In the genomic region with DNA sequence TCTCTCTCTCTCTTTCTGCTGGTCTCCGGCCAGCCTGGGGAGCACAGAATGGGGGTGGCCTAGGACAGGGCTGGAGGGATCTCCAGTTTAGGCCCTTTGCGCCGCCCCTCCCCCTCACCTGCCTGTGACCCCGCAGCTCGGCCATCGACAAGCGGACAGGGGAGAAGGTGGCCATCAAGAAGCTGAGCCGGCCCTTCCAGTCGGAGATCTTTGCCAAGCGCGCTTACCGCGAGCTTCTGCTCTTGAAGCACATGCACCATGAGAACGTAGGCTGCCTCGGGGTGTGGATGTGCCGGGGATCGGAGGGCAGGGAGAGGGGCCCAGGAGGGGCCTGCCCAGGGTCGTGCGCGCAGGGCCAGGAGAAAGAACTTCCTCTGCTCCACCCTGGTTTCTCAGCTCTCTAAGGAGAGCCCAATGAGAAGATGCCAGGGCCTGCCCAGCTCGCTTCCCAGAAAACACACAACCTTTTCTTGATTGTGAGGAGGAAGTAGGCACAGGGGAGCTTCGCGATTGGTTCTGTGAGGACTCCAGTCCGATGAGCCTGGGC, we compare ENCODE assay signal across 7 mouse cellular contexts. TPM values are rescaled to one million over a fixed set of nuclear protein-coding genes. Genes with fewer than 3 reads are reported as not detected.
A peak's percentile ranks its signal among the peaks of the same experiment; 100 is the strongest.
DNase-seq lines count a peak whose midpoint lies in the region; ATAC-seq and TF ChIP-seq lines count a peak whose summit lies in the region.

No protein-coding gene starts in this region.

- H3K27ac ChIP-seq in testis, adult 2 months (ENCODE audit: control insufficient read depth, insufficient read depth, low read depth, low read length), result no peak overlapping the region
- H3K27ac ChIP-seq in embryonic facial prominence, embryonic 10.5 days (replicated peaks), result peak overlapping the region; percentile 66; the same call in 1 of the 2 replicates
- H3K27ac ChIP-seq in hindbrain, embryonic 14.5 days, result no peak overlapping the region
- no peak overlapping the region; the same call in 1 of the 2 replicates for H3K27ac ChIP-seq in liver, embryonic 15.5 days (replicated peaks)

- DNase-seq in testis, postnatal 14 days (ENCODE audit: low spot score), result no peak
- DNase-seq in embryonic facial prominence, embryonic 10.5 days (ENCODE audit: low spot score), result no peak
- DNase-seq in hindbrain, embryonic 14.5 days (ENCODE audit: low spot score), result no peak
- no peak for DNase-seq in spleen, postnatal 36 days (ENCODE audit: low spot score in 2 of 2)

- 5% methylated on average over 24 of the region's 24 CpGs for WGBS in embryonic facial prominence, embryonic 10.5 days
- 5% methylated on average over 24 of the region's 24 CpGs for WGBS in hindbrain, embryonic 14.5 days
- 2% methylated on average over 24 of the region's 24 CpGs for WGBS in liver, embryonic 15.5 days (ENCODE audit: insufficient replicate concordance)

- H3K27me3 ChIP-seq in testis, adult 2 months (ENCODE audit: control insufficient read depth, insufficient read depth, low read length), result no peaks in the 10 kb centered on the region
- peaks cover 54% of the 10 kb centered on the region for H3K27me3 ChIP-seq in embryonic facial prominence, embryonic 10.5 days (replicated peaks; ENCODE audit: low read depth, poor library complexity, severe bottlenecking)
- peaks cover 34% of the 10 kb centered on the region for H3K27me3 ChIP-seq in hindbrain, embryonic 14.5 days (ENCODE audit: control insufficient read depth, insufficient read depth, low read length)
- peaks cover 64% of the 10 kb centered on the region for H3K27me3 ChIP-seq in liver, embryonic 15.5 days

- no peak for TF ChIP-seq CTCF in testis, adult 2 months (IDR thresholded peaks at IDR 0.05; ENCODE audit: control insufficient read depth, insufficient read depth, insufficient replicate concordance, low read depth, low read length)

- no peak for ATAC-seq in hindbrain, embryonic 14.5 days (ENCODE audit: low FRiP score)
- ATAC-seq in liver, embryonic 15.5 days (ENCODE audit: insufficient read depth), result no peak
- peak; percentile 9; the same call in 1 of the 2 replicates for ATAC-seq in neutrophil, adult 5-6 weeks (ENCODE audit: extremely low read depth, insufficient number of reproducible peaks, low FRiP score, poor library complexity, severe bottlenecking)

- no peaks in the 10 kb centered on the region for H3K36me3 ChIP-seq in testis, adult 2 months (ENCODE audit: control insufficient read depth, insufficient read depth, low read length)
- H3K36me3 ChIP-seq in embryonic facial prominence, embryonic 10.5 days (replicated peaks), result no peaks in the 10 kb centered on the region
- H3K36me3 ChIP-seq in hindbrain, embryonic 14.5 days (replicated peaks; ENCODE audit: control insufficient read depth, insufficient read depth), result no peaks in the 10 kb centered on the region
- no peaks in the 10 kb centered on the region for H3K36me3 ChIP-seq in liver, embryonic 15.5 days (replicated peaks)

- H3K9me3 ChIP-seq in embryonic facial prominence, embryonic 10.5 days, result no peaks in the 10 kb centered on the region
- H3K9me3 ChIP-seq in hindbrain, embryonic 14.5 days (ENCODE audit: control insufficient read depth, low read length), result no peaks in the 10 kb centered on the region
- no peaks in the 10 kb centered on the region for H3K9me3 ChIP-seq in liver, embryonic 15.5 days (replicated peaks)

- TF ChIP-seq POLR2A in testis, adult 2 months (IDR thresholded peaks at IDR 0.05; ENCODE audit: control insufficient read depth, low read depth, low read length), result no peak

- peaks cover 13% of the 10 kb centered on the region for H3K4me1 ChIP-seq in testis, adult 2 months (ENCODE audit: control insufficient read depth, insufficient read depth, low read length)
- peaks cover 23% of the 10 kb centered on the region for H3K4me1 ChIP-seq in embryonic facial prominence, embryonic 10.5 days
- H3K4me1 ChIP-seq in hindbrain, embryonic 14.5 days (replicated peaks; ENCODE audit: control insufficient read depth, insufficient read depth, low read length), result no peaks in the 10 kb centered on the region; the same call in 1 of the 2 replicates
- peaks cover 18% of the 10 kb centered on the region for H3K4me1 ChIP-seq in liver, embryonic 15.5 days (replicated peaks)

- peak overlapping the region; percentile 52 for H3K4me3 ChIP-seq in testis, adult 2 months (ENCODE audit: control insufficient read depth, low read depth, low read length)
- H3K4me3 ChIP-seq in embryonic facial prominence, embryonic 10.5 days, result peak overlapping the region; percentile 61
- H3K4me3 ChIP-seq in hindbrain, embryonic 14.5 days (replicated peaks; ENCODE audit: low read length), result peak overlapping the region; percentile 32
- peak overlapping the region; percentile 54 for H3K4me3 ChIP-seq in liver, embryonic 15.5 days (replicated peaks)

- peak overlapping the region; percentile 60 for H3K4me2 ChIP-seq in hindbrain, embryonic 14.5 days (replicated peaks)
- H3K4me2 ChIP-seq in liver, embryonic 15.5 days, result peak overlapping the region; percentile 69

- no peak overlapping the region for H3K9ac ChIP-seq in hindbrain, embryonic 14.5 days
- H3K9ac ChIP-seq in liver, embryonic 15.5 days, result no peak overlapping the region

RNA-seq across cellular contexts. Expression of a gene that starts 0.9 kb away (rescaled TPM):
- polyA plus RNA-seq in testis, adult 2 months (2012; rRNA removed), result 2.1 and 2.8 TPM in 2 replicates
- 16.5 and 19.4 TPM in 2 replicates for polyA plus RNA-seq in embryonic facial prominence, embryonic 10.5 days (2016; fragmentation: Nextera tagmentation; extraction: Ambion mirVana)
- 0.56 and 1.6 TPM in 2 replicates for polyA plus RNA-seq in hindbrain, embryonic 14.5 days (2014; fragmentation: Nextera tagmentation; extraction: Ambion mirVana)
- 7.3 and 8.9 TPM in 2 replicates for polyA plus RNA-seq in liver, embryonic 15.5 days (2015; fragmentation: Nextera tagmentation; extraction: Ambion mirVana)
- total RNA-seq in neutrophil, adult 5-6 weeks (2017), result 21.1 and 22.0 TPM in 2 replicates

RNA-seq across cellular contexts. Expression of a gene that starts 30.9 kb away (rescaled TPM):
- polyA plus RNA-seq in testis, adult 2 months (2012; rRNA removed), result 134 and 137 TPM in 2 replicates
- 9.1 and 12.1 TPM in 2 replicates for polyA plus RNA-seq in embryonic facial prominence, embryonic 10.5 days (2016; fragmentation: Nextera tagmentation; extraction: Ambion mirVana)
- polyA plus RNA-seq in hindbrain, embryonic 14.5 days (2014; fragmentation: Nextera tagmentation; extraction: Ambion mirVana), result 8.0 and 8.9 TPM in 2 replicates
- 74.7 and 78.4 TPM in 2 replicates for polyA plus RNA-seq in liver, embryonic 15.5 days (2015; fragmentation: Nextera tagmentation; extraction: Ambion mirVana)
- 14.2 and 20.8 TPM in 2 replicates for total RNA-seq in neutrophil, adult 5-6 weeks (2017)

RNA-seq across cellular contexts. Expression of a gene that starts 44.1 kb away (rescaled TPM):
- not detected in 2 replicates for polyA plus RNA-seq in testis, adult 2 months (2012; rRNA removed)
- polyA plus RNA-seq in embryonic facial prominence, embryonic 10.5 days (2016; fragmentation: Nextera tagmentation; extraction: Ambion mirVana), result 3.3 and 3.6 TPM in 2 replicates
- 0.98 and 2.0 TPM in 2 replicates for polyA plus RNA-seq in hindbrain, embryonic 14.5 days (2014; fragmentation: Nextera tagmentation; extraction: Ambion mirVana)
- 1.0 and 1.1 TPM in 2 replicates for polyA plus RNA-seq in liver, embryonic 15.5 days (2015; fragmentation: Nextera tagmentation; extraction: Ambion mirVana)
- 18.3 and 18.7 TPM in 2 replicates for total RNA-seq in neutrophil, adult 5-6 weeks (2017)
